Mouse (Mus musculus): ENCODE measurements around the gene Foxn4. TPM values are rescaled to one million over a fixed set of nuclear protein-coding genes. Genes with fewer than 3 reads are reported as not detected.

The Foxn4 gene
- total RNA-seq, 2 experiments from 2014 or later, result not detected

DNA sequence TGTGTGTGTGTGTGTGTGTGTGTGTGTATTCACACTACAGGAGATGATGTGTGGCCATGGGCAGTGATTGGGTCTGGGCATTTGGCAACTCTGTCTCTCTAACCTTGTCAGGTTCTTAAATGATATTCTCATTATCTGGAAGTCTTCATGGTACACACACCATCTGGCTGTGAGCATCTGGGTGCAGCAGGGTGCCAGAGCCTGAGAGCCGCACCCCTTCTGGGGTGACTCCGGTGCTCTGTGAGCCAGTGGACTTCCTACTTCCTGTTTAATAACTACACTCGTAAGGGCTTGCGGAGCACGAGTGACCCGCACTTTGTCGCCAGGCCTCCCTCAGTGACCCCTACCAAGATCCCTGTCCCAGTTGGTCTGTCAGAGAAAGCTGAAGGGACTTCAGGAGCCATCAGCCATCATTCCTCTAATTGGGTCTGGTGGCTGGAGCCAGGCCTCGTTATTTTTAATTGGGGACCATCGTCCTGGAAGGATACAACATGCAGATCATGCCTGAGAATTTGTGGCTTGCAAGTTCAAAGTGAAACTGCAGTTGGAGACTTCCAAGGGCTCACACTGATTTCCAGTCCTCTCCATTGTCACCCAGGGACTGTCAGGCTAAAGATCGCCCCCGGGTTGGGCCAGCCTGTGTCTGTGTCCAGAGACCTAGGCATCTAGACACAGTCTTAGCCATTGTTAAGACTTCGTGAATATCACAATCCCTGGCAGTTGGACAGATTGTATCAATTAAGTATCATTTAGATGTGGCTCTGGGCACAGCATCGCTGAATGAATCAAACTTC, 11.2 kb upstream of the Foxn4 start:
- no peak for ATAC-seq (replicated peaks; ENCODE audit: low FRiP score, poor library complexity, severe bottlenecking)

DNA sequence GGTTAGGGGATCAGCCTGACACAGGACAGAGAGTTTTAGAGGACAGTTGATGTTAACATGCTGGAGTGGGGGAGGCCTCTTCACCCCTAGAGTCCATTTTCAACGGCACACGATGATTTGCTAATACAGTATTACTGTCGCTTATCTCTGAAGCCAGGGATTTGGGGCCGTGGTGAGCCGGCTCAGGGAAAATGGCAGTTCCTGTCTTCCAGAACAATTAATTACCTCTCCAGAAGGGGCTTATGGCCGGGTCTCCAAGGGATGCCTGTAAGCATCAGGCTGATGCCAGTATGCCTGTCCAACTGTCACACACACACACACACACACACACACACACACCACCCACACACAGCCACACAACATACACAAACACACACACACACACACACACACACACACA, 8.7 kb upstream of the Foxn4 start:
- no peak for ATAC-seq (replicated peaks; ENCODE audit: low FRiP score, poor library complexity, severe bottlenecking)

GRCm38 (mm10) chr5:114279382-114280143, 6.0 kb upstream of the Foxn4 start:
- no peak for ATAC-seq (replicated peaks; ENCODE audit: low FRiP score, poor library complexity, severe bottlenecking)

DNA sequence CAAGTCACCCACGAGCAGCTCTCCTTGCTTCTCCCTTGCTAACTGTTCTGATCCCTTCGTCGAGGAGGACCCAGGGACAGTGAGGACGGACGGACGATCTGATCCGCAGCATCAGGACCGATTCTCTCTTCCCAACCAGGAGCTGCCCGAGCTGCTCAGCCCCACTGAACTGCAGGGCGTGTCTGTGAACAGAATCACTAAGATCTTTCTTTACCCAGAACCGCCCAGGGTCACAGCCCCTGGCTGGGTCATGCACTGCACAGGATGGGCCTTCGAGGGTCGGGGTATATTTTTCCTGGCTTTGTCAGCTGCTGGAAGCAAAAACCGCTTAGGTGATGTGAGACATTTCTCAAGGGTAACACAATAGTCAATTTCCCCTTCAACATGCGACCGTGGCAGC, 2.4 kb upstream of the Foxn4 start:
- no peak for ATAC-seq (replicated peaks; ENCODE audit: low FRiP score, poor library complexity, severe bottlenecking)

GRCm38 (mm10) chr5:114275339-114275738, 1.7 kb upstream of the Foxn4 start:
- ATAC-seq (replicated peaks; ENCODE audit: low FRiP score, poor library complexity, severe bottlenecking), result no peak

GRCm38 (mm10) chr5:114269984-114270383, 3.6 kb downstream of the Foxn4 start:
- no peak for ATAC-seq (replicated peaks; ENCODE audit: low FRiP score, poor library complexity, severe bottlenecking)

- no peak for ATAC-seq (replicated peaks; ENCODE audit: low FRiP score, poor library complexity, severe bottlenecking)
Measured at GRCm38 (mm10) chr5:114269499-114269898, 4.1 kb downstream of the Foxn4 start.

DNA sequence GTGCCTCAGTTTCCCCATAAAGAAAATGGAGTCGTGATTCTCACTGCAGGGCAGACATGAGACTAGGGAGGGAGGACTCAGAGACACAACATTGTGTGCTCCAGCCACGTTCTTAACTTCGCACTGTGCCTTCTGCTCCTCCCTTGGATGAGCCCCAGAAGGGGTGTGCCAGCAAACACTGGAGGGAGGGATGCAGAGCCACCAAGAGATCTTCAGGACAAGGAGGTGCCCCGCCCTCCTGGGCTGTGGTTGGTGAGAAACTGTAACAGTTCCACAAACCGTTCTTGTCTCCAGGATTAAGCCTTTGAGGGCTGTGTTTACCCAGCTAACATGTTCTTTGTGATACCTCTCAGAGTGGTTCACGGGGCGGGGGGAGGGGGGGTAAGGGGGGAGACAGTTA, 5.0 kb downstream of the Foxn4 start:
- no peak for ATAC-seq (replicated peaks; ENCODE audit: low FRiP score, poor library complexity, severe bottlenecking)

GRCm38 (mm10) chr5:114264791-114265190, 8.8 kb downstream of the Foxn4 start:
- no peak for ATAC-seq (replicated peaks; ENCODE audit: low FRiP score, poor library complexity, severe bottlenecking)

DNA sequence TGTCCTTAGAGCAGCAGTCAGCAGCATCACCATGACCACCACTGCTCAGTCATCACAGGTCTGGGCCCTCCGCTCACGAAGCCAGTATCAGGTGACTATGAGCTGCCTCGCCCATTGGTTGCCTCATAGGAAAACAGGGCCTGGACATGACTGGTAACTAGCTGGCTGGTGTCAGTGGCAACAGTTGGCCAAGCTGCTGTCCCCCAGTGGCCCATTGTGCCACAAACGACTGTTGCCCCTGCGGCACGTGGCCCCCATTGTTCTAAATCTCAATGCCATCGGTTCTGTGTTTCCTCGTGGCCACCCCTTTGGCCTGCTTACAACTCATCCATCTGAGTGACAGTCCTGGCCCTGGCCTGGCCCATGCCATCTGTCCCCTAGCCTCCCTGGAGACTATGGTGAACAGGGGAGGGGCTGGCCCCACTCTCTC, 9.6 kb downstream of the Foxn4 start:
- no peak for ATAC-seq (replicated peaks; ENCODE audit: low FRiP score, poor library complexity, severe bottlenecking)

DNA sequence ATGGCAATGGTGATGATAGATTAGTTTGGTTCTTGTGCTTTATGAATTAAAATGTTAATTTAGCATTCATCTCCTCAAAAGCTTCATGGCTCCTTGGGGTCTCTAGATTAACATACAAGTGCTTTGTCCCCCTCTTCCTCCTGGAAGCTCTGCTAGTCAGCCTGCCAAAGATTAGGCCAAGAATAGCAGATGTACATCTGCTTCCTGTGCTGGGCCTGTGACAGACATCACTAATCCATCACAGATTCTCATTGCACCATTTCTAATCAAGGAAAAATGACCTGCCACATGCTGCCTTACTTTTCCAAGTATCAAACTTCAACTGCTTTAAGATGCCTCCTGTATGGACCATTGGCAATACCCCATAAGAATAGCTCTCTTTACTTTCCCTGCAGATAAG, 12.1 kb downstream of the Foxn4 start:
- ATAC-seq (replicated peaks; ENCODE audit: low FRiP score, poor library complexity, severe bottlenecking), result no peak

DNA sequence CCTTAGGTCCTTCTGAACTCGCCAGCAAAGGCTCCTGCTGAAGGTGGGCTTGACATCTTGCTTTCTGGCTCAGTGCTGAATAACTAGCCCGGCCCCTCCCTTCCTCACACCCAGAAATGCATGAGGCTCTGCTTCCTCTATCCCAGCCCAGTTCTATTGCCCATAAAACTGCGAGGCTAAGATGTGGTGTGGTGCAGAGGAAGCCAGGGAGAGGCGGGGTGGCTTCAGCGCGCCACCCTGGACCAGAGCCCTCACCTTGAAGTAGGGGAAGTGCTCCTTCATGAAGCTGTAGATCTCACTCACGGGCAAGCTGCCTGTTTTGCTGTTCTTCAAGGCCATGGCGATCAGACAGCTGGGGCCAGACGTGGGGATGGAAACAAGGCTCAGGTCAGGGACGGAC, 14.1 kb downstream of the Foxn4 start:
- ATAC-seq (replicated peaks; ENCODE audit: low FRiP score, poor library complexity, severe bottlenecking), result no peak

GRCm38 (mm10) chr5:114248174-114248589, 25.4 kb downstream of the Foxn4 start:
- ATAC-seq (replicated peaks; ENCODE audit: low FRiP score, poor library complexity, severe bottlenecking), result no peak

- ATAC-seq (replicated peaks; ENCODE audit: low FRiP score, poor library complexity, severe bottlenecking), result no peak
Measured at GRCm38 (mm10) chr5:114246465-114246864, 27.1 kb downstream of the Foxn4 start.

DNA sequence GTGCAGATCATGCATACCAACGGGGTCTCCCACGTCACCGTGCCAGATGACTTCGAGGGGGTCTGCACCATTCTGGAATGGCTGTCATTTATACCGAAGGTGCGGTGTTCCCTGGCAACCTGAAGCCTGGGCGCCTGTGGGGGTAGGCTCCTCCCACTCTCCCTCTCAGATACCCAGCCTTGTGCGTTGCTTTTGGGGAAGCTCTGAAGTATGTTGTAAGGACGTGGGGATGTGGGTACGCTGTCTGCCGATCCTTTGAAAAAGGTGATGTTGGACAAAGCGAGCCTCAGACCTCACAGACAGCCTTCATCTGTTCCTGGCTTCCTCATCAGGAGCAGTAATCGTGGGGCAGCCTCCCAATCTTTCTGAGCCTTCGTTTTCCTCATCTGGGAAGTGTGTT, 33.9 kb downstream of the Foxn4 start:
- no peak for ATAC-seq (replicated peaks; ENCODE audit: low FRiP score, poor library complexity, severe bottlenecking)

DNA sequence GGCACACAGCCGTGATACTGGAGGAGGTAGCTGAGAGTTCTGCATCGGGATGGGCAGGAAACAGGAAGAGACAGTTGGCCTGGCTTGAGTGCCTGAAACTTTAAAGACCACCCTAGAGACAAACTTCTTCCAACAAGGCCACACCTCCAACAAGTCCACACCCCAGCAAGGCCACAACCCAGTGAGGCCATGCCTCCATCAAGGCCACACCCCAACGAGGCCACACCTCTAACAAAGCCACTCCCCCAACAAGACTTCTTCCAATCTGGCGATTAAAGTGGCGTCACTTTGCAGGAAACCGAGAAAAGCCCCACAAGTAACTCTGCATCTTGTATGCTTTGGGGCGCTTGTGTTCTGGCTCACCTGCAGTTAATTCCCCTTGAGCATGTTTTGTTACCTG, 34.7 kb downstream of the Foxn4 start:
- no peak for ATAC-seq (replicated peaks; ENCODE audit: low FRiP score, poor library complexity, severe bottlenecking)

GRCm38 (mm10) chr5:114228901-114229300, 44.7 kb downstream of the Foxn4 start:
- ATAC-seq (replicated peaks; ENCODE audit: low FRiP score, poor library complexity, severe bottlenecking), result no peak

- no peak for ATAC-seq (replicated peaks; ENCODE audit: low FRiP score, poor library complexity, severe bottlenecking)
Measured at GRCm38 (mm10) chr5:114226051-114226450, 47.6 kb downstream of the Foxn4 start.

GRCm38 (mm10) chr5:114218771-114219170, 54.8 kb downstream of the Foxn4 start:
- ATAC-seq (replicated peaks; ENCODE audit: low FRiP score, poor library complexity, severe bottlenecking), result no peak

- peak; percentile 62; the same call in 1 of the 2 replicates for ATAC-seq (replicated peaks; ENCODE audit: low FRiP score, poor library complexity, severe bottlenecking)
Measured at GRCm38 (mm10) chr5:114213183-114213582, 60.4 kb downstream of the Foxn4 start.

DNA sequence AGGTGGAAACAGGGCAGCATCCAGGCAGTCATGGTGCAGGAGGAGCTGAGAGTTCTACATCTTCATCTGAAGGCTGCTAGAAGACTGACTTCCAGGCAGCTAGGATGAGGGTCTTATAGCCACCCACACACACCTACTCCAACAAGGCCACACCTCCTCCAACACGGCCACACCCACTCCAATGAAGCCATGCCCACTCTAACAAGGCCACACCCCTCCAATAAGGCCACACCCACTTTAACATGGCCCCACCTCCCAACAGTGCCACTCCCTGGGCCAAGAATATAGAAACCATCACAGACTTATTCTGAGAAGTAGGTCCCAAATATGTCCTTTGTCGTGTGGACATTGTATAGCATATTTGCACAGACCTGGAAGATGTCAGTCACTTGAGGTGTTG, 67.4 kb downstream of the Foxn4 start:
- ATAC-seq (replicated peaks; ENCODE audit: low FRiP score, poor library complexity, severe bottlenecking), result no peak
